Mouse (Mus musculus) layer of hippocampus, adult 11-12 months (tissue): ENCODE measurements around the gene Uty.
A peak's percentile ranks its signal among the peaks of the same experiment; 100 is the strongest.

Experiments
- DNase-seq: peaks from one replicate; pipeline ENCODE4 v3.0.0; 2022; ENCODE audit warnings: low spot score

The Uty gene

DNA sequence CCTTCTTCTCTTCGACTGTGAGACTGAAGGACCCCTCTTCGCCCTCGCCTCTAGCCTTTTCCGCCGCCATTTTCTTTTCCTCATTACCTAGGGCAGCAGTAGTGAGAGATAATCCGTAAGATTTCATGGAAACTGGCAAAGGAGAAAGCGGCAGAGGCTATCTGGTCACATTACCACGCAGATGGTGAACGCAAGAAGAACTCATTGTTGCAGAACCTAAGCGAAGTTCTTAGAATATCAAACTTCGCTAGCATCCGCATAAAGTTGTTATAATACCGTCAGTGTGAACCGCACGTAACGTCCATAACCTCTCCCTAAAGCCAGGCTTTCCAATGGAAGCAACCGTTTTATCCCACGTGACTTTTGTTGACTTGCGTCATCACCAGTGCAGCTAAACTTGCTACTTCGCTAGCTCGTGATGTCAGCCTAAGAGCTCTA, at the start of gene Uty:
TSS of gene Uty (minus strand) at position 334 of the 438 bp plus-strand sequence.
- DNase-seq, result peak; percentile 76

DNA sequence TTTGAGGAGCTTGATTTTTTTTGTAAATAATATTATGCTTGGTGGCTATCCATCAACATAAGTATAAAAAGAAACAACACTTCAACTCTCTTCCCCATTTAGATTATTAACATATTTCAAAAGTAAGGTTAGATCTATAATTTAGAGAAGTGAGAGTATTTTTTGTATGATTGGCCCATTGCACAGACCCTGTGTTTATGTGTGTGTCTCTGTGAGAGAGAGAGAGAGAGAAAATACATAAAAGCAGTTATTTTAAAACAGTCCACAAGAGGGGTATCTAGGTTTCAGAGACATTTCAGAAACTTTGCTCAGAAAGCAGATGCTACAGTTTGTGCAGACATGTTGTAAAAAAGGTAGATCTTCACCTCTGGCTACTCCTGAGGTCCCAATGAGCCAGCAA, 48.1 kb upstream of the Uty start:
- DNase-seq, result no peak

DNA sequence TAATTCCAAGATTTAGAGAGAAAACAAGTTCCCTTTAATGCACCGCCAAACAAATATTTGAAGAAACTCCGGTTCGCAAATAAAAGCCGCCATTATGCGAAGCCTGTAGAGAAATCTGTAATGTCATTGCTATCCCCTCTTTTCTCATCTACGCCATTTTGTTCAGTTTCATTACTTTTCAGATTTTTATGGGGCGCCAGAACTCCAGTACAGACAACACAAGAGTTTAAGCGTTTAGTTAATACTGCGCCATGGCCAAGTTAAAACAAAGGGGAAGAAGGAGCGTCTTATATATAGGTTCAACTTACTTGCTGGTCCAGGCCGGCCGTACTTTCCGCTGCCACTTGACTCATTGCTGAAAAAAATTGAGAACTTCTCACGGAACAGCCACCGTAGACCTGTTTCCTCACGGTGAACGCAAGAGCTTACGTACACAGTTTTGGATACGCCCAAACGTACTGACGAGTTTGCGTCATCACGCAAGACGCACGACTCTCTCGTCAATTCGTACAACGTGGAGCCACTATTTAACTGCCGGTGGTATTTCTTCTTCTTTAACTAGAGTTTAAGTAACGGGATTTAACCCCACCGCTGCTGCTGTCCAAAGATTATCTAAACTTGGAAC, 40.7 kb upstream of the Uty start, which contains the start of gene Ddx3y:
TSS of gene Ddx3y (minus strand) at position 459 of the 625 bp plus-strand sequence.
- peak; percentile 77 for DNase-seq

DNA sequence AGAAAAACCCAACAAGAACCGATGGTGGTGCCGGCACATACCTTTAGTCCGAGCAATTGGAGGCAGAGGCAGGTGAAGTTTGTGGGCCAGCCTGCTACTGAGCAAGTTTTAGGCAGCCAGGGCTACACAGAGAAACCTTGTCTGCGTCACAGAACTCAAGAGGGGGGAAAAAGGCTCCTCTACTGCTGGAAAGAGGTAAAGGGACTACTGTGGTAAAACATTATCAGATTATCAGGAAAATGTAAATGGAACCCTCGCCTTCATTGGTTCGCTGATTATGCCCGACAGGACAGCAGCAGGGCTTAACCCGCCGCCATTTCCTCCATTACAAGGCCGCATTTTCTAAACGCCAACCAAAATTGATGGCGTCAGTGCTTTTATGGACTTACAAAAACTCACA, 40.2 kb upstream of the Uty start:
- DNase-seq, result peak; percentile 11

DNA sequence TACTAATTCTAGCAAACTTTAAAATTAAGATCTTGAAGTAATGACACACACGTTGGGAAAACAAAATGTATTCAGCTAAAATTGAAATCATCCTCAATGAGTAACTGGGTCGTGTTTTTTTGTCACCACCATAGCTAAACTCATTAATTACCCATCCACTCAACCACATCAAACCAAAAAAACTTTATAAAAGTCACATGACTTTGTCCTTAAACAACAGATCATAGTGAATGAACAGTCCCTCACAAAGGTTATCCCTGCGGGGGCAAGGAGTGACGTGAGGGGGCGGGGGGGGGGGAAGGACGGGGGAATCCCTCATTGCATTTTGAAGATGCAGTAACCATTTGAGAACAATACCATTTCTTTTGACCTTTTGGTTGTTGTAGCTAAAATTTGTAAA, 558 bp upstream of the Uty start:
- DNase-seq, result no peak

DNA sequence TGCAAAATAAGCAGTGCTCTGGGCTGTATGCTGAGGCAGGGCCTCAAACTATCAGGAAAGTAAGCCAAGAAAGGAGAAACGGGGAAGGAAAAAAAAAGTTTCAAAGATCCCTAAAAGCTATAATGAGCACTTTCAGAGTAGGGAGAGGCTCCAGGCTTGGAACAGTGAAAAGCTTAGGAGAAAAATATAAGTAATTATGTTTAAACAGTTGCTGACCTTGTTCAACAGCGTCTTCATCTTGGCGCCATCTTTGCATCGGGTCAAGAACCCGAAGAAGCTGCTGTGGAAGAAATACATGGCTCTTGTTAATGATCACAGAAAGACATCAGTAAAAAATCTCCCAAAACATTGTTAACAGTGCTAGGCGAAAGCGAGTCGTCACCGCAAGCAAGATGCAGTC, 619 bp downstream of the Uty start:
- no peak for DNase-seq

DNA sequence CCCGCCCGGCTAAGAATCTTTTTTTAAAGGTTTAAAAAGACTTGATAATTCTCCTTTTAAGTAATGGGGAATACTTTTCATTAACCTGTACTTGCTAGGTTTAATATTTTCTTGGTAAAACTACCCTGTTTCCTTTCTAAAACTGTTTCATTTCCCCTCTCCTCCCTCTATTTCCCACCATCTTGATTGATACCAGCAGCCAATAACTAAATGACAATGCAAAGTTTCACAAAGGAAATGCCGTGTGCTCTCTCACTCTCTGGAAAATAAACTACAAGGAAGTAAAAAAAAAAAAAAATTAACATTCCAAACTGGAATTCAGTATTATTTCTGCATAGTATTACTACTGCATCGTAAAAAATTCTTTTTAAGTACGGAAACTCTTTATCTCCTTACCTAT, 1.1 kb downstream of the Uty start:
- DNase-seq, result no peak

DNA sequence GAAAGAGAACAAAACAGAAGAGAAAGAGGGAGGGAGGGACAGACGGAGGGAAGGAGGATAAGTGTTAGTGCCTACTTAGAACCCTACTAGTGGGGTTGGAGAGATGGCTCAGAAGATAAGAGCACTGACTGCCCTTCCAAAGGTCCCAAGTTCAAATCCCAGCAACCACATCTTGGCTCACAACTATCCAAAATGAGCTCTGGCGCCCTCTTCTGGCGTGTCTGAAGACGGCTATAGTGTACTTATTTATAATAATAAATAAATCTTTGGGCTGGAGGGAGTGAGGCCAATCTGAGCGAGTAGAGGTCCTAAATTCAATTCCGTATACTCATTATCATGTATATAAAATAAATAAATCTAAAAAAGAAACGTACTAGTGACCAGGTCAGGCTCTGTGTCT, 25.6 kb downstream of the Uty start:
- no peak for DNase-seq

DNA sequence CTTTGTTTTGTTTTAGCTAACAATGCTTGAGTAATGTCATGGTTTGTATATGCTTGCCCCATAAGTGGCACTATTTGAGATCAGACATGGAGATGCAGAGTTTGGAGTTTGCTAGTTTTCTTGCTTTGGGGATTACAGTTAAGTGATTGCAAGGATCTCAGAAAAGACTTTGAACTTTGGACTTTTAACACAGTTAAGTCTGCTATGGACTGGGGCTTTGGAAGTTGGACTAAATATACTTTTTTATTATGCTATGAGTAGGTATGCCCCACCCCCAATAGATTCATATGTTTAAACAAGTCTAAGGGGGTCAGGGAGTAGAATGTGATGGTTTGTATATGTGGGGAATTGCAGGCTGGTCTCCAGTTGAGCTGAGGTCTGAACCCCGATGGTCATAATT, 67.1 kb downstream of the Uty start:
- DNase-seq, result no peak

DNA sequence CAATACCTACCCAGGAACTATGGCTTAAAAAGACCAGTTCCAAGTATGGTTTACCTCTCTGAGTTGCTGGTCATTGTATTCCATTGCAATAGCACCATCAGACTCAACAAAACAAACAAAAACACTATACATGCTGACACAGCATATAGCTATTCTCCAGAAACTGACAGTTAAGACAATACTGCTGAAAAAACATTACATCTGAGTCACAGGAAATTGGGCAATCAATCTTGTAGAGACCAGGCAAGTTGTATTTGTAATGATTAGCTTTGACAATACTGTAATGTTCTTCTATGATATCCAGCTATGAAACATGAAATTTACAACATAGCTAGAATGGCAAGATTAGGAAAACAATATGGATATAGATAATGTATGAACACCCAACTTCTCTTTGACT, 82.5 kb downstream of the Uty start:
- no peak for DNase-seq

DNA sequence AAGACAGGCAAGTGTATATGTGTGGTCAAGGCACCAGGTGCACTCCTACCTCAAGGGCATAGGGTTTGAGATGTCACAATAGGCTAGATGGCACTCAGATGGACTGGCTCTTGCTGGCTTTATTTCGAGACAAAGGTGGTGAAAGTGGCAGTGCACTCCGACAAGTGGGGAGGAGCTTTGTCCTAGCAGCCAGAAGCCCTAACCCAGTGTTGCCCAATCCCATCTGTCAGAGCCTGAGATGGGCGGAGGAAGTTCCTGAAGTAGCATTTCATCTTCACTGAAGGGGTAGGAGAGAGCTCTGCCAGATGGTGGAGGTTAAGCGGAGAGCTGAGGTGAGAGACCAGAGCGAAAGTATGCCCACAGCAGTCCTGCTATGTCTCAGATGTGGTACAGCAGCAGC, 129.4 kb downstream of the Uty start:
- DNase-seq, result no peak

DNA sequence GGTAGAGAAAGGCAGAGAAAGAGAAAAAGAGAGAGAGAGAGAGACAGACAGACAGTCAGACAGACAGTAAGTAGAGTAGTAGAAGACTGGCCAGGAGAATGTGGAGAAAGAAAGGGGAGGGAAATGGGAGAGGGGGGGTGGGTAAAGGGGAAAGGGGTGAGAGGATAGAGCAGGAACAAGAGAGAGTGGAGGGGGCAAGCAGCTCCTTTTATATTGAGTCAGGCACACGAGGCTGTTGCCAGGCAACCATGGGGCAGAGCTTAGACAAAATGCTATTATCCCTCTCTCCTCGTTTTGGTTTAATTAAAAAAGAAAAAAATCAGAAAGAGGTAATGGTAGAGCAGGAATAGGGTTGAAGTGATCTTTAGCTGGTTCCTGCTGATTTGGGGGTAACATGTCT, 131.5 kb downstream of the Uty start:
- no peak for DNase-seq
